Mouse (Mus musculus) left cerebral cortex, postnatal 4 days (tissue): ENCODE results near the gene Thumpd3. TPM values are rescaled to one million over a fixed set of nuclear protein-coding genes. Genes with fewer than 3 reads are reported as not detected.
A peak's percentile ranks its signal among the peaks of the same experiment; 100 is the strongest.

ENCODE experiments used
- DNase-seq: peaks from one replicate; pipeline ENCODE4 v3.0.0-alpha.2; 2022
- intact Hi-C: fragments of 180-260 bp; cut with DNase I; formaldehyde crosslinking; loops from one replicate; pipeline ENCODE4 v1.15.1; 2025
- total RNA-seq, 2 experiments: library from RNA; stranded (reverse); gene quantifications; 2 replicates each; pipeline ENCODE4 v1.2.3; 2021

Gene Thumpd3
- total RNA-seq, 2 experiments from 2014 or later, result 35.4 to 36.4 TPM

GRCm38 (mm10) chr6:113076686-113077516 is 30.9 kb downstream of the Thumpd3 start, which contains the start of gene Setd5:
Setd5 (plus strand) TSS chr6:113077365.
- peak; percentile 99 for DNase-seq
- intact Hi-C loops, result no loop called here

GRCm38 (mm10) chr6:113077569-113078030 is 31.6 kb downstream of the Thumpd3 start:
- intact Hi-C loops, result no loop called here
- DNase-seq, result no peak

- intact Hi-C loops, result no loop called here
- peak; percentile 22 for DNase-seq
Observed at GRCm38 (mm10) chr6:113078031-113078721, 32.2 kb downstream of the Thumpd3 start.

- DNase-seq, result peak; percentile 42
- intact Hi-C loops, result no loop called here
Observed at GRCm38 (mm10) chr6:113079492-113079891, 33.5 kb downstream of the Thumpd3 start.

GRCm38 (mm10) chr6:113082229-113082628 is 36.2 kb downstream of the Thumpd3 start:
- DNase-seq, result peak; percentile 21
- intact Hi-C loops, result no loop called here

GRCm38 (mm10) chr6:113084590-113084989 is 38.6 kb downstream of the Thumpd3 start:
- no peak for DNase-seq
- intact Hi-C loops, result no loop called here

GRCm38 (mm10) chr6:113093206-113093605 is 47.2 kb downstream of the Thumpd3 start:
- no peak for DNase-seq
- intact Hi-C loops, result no loop called here

GRCm38 (mm10) chr6:113095547-113095946 is 49.5 kb downstream of the Thumpd3 start:
- no peak for DNase-seq
- intact Hi-C loops, result no loop called here

GRCm38 (mm10) chr6:113097662-113098061 is 51.6 kb downstream of the Thumpd3 start:
- intact Hi-C loops, result no loop called here
- DNase-seq, result no peak

GRCm38 (mm10) chr6:113099640-113100289 is 53.7 kb downstream of the Thumpd3 start:
- DNase-seq, result peak; percentile 93
- intact Hi-C loops, result no loop called here

GRCm38 (mm10) chr6:113102541-113102940 is 56.5 kb downstream of the Thumpd3 start:
- intact Hi-C loops, result no loop called here
- no peak for DNase-seq

- DNase-seq, result peak; percentile 57
- intact Hi-C loops, result no loop called here
Observed at GRCm38 (mm10) chr6:113103765-113104164, 57.7 kb downstream of the Thumpd3 start.

- no peak for DNase-seq
- intact Hi-C loops, result loop anchor here (5.0 kb wide), 1 partner anchor 37 kb away; no protein-coding TSS in a partner anchor
Observed at GRCm38 (mm10) chr6:113109378-113109777, 63.4 kb downstream of the Thumpd3 start.

GRCm38 (mm10) chr6:113109956-113110355 is 63.9 kb downstream of the Thumpd3 start:
- DNase-seq, result no peak
- intact Hi-C loops, result loop anchor here (5.0 to 10.0 kb wide), 3 partner anchors 37 to 205 kb away; no protein-coding TSS in a partner anchor

Other genes starting within 250 kb of the Thumpd3 start
- 100 to 1,000 TPM; 276 to 282 TPM for gene Srgap3, start 99.0 kb upstream of the Thumpd3 start, total RNA-seq
- gene Setd5, start 31.1 kb downstream of the Thumpd3 start, total RNA-seq, result 100 to 1,000 TPM; 139 to 144 TPM
- 100 to 1,000 TPM in 1 of 2 experiments, 10 to 100 TPM in 1; 95.9 to 102 TPM for gene Lhfpl4, start 149.2 kb downstream of the Thumpd3 start, total RNA-seq
- 10 to 100 TPM; 25.2 to 25.6 TPM for gene Mtmr14, start 191.6 kb downstream of the Thumpd3 start, total RNA-seq
- 1 to 10 TPM; 7.3 to 8.3 TPM for gene Cpne9, start 236.1 kb downstream of the Thumpd3 start, total RNA-seq